ENCODE assay signal across 9 mouse cellular contexts in the genomic region with DNA sequence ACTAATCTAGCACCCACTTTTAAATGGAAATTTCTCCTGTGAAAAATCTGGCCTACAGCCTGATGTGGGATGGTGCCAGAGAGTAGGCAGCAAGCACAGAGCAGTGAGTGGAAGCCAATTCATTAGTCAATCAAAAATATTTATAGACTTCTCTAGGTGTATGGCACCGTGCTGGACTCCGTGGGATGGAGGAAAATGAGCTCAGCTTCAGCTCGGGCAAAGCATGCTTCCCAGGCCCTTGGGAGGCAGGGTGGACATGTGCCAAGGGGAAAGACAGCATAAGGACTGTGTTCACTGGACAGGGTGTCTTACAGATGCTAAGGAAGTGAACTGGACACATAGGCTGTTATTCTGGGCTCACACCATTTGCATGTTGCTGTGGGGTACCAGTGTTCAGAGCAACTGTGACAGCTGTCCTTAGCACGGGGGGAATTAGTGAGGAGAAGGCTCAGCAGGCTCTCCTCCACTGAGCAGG. TPM values are rescaled to one million over a fixed set of nuclear protein-coding genes. Genes with fewer than 3 reads are reported as not detected.
DNase-seq lines count a peak whose midpoint lies in the region; ATAC-seq lines count a peak whose summit lies in the region.
"Had no signal": no experiment of that assay in that cellular context is flagged by ENCODE, and none has a peak within 500 bp of the region (broad histone marks: within the 10 kb centered on the region; RNA-seq: fewer than 3 reads in every experiment).

No protein-coding gene starts in this region.

- H3K27me3 ChIP-seq in intestine, embryonic 15.5 days (replicated peaks) = no peaks in the 10 kb centered on the region

- intact Hi-C loops in gastrocnemius, postnatal 36 days (cut with DNase I) = no loop called here

- no peak for ATAC-seq in CD4-positive, CD25-positive, alpha-beta regulatory T cell, adult 4 months
- no peak for ATAC-seq in intestine, embryonic 15.5 days

- no peak overlapping the region for H3K9ac ChIP-seq in intestine, embryonic 15.5 days

- no peaks in the 10 kb centered on the region for H3K9me3 ChIP-seq in intestine, embryonic 15.5 days

- H3K4me1 ChIP-seq in intestine, embryonic 15.5 days (replicated peaks) = no peaks in the 10 kb centered on the region

- WGBS in intestine, embryonic 15.5 days = 69% methylated on average over 4 of the region's 4 CpGs

- peak; percentile 55 for DNase-seq in gastrocnemius, adult 18-20 months (ENCODE audit: low spot score)
- DNase-seq in gastrocnemius, postnatal 36 days = no peak
- peak; percentile 85 to 92 for DNase-seq in frontal cortex, adult 2 months (ENCODE audit: extremely low spot score in 1 of 2, low spot score in 1 of 2)
- DNase-seq in heart, postnatal 4 days = peak; percentile 69
- DNase-seq in right cerebral cortex, adult 2 months (ENCODE audit: low spot score in 2 of 2) = peak; percentile 87 to 88
- DNase-seq in thymus, adult 18-20 months = no peak
- DNase-seq: thymus, postnatal 4 days had no signal

- no peaks in the 10 kb centered on the region for H3K36me3 ChIP-seq in intestine, embryonic 15.5 days

- H3K27ac ChIP-seq in intestine, embryonic 15.5 days = no peak overlapping the region

- no peak overlapping the region for H3K4me3 ChIP-seq in intestine, embryonic 15.5 days (replicated peaks)

- H3K4me2 ChIP-seq in intestine, embryonic 15.5 days (replicated peaks) = no peak overlapping the region

RNA-seq across cellular contexts. Expression of a gene that starts 15.6 kb away (rescaled TPM):
- 100 to 1,000 TPM; 314 to 333 TPM for total RNA-seq in gastrocnemius, adult 18-20 months (2021)
- 100 to 1,000 TPM; 249 to 277 TPM for total RNA-seq in gastrocnemius, postnatal 36 days (2021)
- polyA plus RNA-seq in frontal cortex, adult 2 months (2012; rRNA removed) = 149 and 159 TPM in 2 replicates
- 100 to 1,000 TPM; 182 to 185 TPM for total RNA-seq in heart, postnatal 4 days (2021)
- under 1 TPM; 0.30 to 0.32 TPM for polyA plus RNA-seq in CD4-positive, CD25-positive, alpha-beta regulatory T cell, adult 4 months (2017; shearing (Covaris generic))
- polyA plus RNA-seq in intestine, embryonic 15.5 days (2015; fragmentation: Nextera tagmentation; extraction: Ambion mirVana) = 8.3 and 10.4 TPM in 2 replicates

Comparison
In these comparisons a context has a peak if more than half of its experiments do, and no peak if none do; other contexts are left out.
1. DNase-seq: peak in gastrocnemius, adult 18-20 months (single experiment), frontal cortex, adult 2 months (2 of 2), heart, postnatal 4 days (single experiment) and right cerebral cortex, adult 2 months (2 of 2); none in gastrocnemius, postnatal 36 days (0 of 2) and thymus, adult 18-20 months (0 of 2).